11 mouse cellular contexts compared by ENCODE assay signal in the genomic region with DNA sequence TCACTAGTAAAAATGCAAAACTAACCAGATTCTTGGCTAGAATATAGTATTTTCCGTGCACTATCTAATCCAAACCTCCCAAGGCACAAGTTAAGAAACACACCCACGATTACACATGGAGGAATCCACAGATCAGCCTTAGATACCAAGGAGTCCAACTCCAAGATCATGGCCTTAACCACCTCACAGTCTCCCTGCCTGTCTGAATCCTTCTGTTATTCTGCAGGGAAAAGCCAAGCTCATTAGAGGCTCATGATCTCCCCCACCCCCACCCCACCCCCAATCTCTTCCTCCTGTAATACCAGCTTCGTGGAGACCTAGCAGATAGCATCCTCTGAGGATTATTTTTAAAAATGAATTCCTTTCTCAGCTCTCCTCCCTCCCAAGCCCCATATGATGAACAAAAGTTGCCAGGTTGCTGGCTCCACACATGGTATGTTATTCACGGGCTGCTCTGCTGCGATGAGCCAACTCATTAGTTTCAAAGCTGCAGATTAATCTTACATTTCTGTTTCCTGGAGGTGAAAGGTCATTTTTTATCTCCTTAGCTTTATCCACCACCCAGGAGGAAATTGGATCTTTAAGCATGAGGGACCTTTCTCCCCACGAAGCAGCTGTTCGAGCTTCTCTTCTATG. TPM values are rescaled to one million over a fixed set of nuclear protein-coding genes. Genes with fewer than 3 reads are reported as not detected.
DNase-seq lines count a peak whose midpoint lies in the region; ATAC-seq and TF ChIP-seq lines count a peak whose summit lies in the region.
"Had no signal": no experiment of that assay in that cellular context is flagged by ENCODE, and none has a peak within 500 bp of the region (broad histone marks: within the 10 kb centered on the region; RNA-seq: fewer than 3 reads in every experiment).

No protein-coding gene starts in this region.

- no peaks in the 10 kb centered on the region for H3K9me3 ChIP-seq in forebrain, embryonic 15.5 days
- no peaks in the 10 kb centered on the region for H3K9me3 ChIP-seq in forebrain, embryonic 11.5 days (ENCODE audit: control insufficient read depth, low read length)
- no peaks in the 10 kb centered on the region for H3K9me3 ChIP-seq in hindbrain, postnatal 0 days (ENCODE audit: low read length)
- H3K9me3 ChIP-seq: liver, embryonic 13.5 days had no signal

- H3K9ac ChIP-seq in forebrain, embryonic 15.5 days (replicated peaks) = no peak overlapping the region
- H3K9ac ChIP-seq in forebrain, embryonic 11.5 days (ENCODE audit: low read length) = no peak overlapping the region
- no peak overlapping the region for H3K9ac ChIP-seq in hindbrain, postnatal 0 days (replicated peaks; ENCODE audit: low read length)
- H3K9ac ChIP-seq: liver, embryonic 13.5 days had no signal

- TF ChIP-seq CTCF in left cerebral cortex, adult 2 months (IDR thresholded peaks at IDR 0.05) = no peak
- TF ChIP-seq CTCF in brain, embryonic 14.5 days (IDR thresholded peaks at IDR 0.05; ENCODE audit: borderline replicate concordance, extremely low read depth, insufficient read depth, insufficient read length) = no peak
- no peak for TF ChIP-seq CTCF in hindbrain, postnatal 0 days (IDR thresholded peaks at IDR 0.05; ENCODE audit: low read depth)

- H3K27me3 ChIP-seq in forebrain, embryonic 15.5 days = no peaks in the 10 kb centered on the region
- no peaks in the 10 kb centered on the region for H3K27me3 ChIP-seq in forebrain, embryonic 11.5 days (ENCODE audit: control insufficient read depth, insufficient read depth, low read length)
- no peaks in the 10 kb centered on the region for H3K27me3 ChIP-seq in hindbrain, postnatal 0 days (ENCODE audit: insufficient read depth, low read length)
- H3K27me3 ChIP-seq: liver, embryonic 13.5 days had no signal

- TF ChIP-seq POLR2A in brain, embryonic 14.5 days (IDR thresholded peaks at IDR 0.05; ENCODE audit: borderline replicate concordance, extremely low read depth, insufficient read depth, insufficient read length, poor library complexity, severe bottlenecking) = no peak

- ATAC-seq in forebrain, embryonic 15.5 days (replicated peaks) = 0 out of 2 replicates have a peak, but pooled peaks have one; percentile 64
- no peak for ATAC-seq in forebrain, embryonic 11.5 days (replicated peaks; ENCODE audit: low FRiP score)
- ATAC-seq in hindbrain, postnatal 0 days = no peak

- WGBS in forebrain, embryonic 15.5 days = 13% methylated on average over 7 of the region's 7 CpGs
- WGBS in forebrain, embryonic 11.5 days = 12% methylated on average over 7 of the region's 7 CpGs
- WGBS in hindbrain, postnatal 0 days = 21% methylated on average over 7 of the region's 7 CpGs

- no peak overlapping the region for H3K4me2 ChIP-seq in forebrain, embryonic 15.5 days (replicated peaks)
- no peak overlapping the region for H3K4me2 ChIP-seq in forebrain, embryonic 11.5 days (ENCODE audit: low read depth, low read length, severe bottlenecking)
- no peak overlapping the region for H3K4me2 ChIP-seq in hindbrain, postnatal 0 days (ENCODE audit: low read depth, low read length)
- H3K4me2 ChIP-seq: liver, embryonic 13.5 days had no signal

- peak overlapping the region; percentile 55 for H3K27ac ChIP-seq in forebrain, embryonic 15.5 days (replicated peaks)
- no peak overlapping the region for H3K27ac ChIP-seq in forebrain, embryonic 11.5 days (ENCODE audit: low read depth, low read length)
- H3K27ac ChIP-seq in left cerebral cortex, adult 2 months = peak overlapping the region; percentile 55
- no peak overlapping the region for H3K27ac ChIP-seq in hindbrain, postnatal 0 days
- H3K27ac ChIP-seq: liver, embryonic 13.5 days; macrophage had no signal

- intact Hi-C loops in left cerebral cortex, adult 2 months (cut with DNase I) = loop anchor here (5.0 kb wide), 2 partner anchors 305 to 440 kb away; no protein-coding TSS in a partner anchor

- peaks cover 22% of the 10 kb centered on the region for H3K4me1 ChIP-seq in forebrain, embryonic 15.5 days
- H3K4me1 ChIP-seq in forebrain, embryonic 11.5 days (replicated peaks; ENCODE audit: control insufficient read depth, insufficient read depth, low read length) = peaks cover 6% of the 10 kb centered on the region; the same call in 1 of the 2 replicates
- H3K4me1 ChIP-seq in hindbrain, postnatal 0 days (ENCODE audit: insufficient read depth, low read length) = no peaks in the 10 kb centered on the region; the same call in 1 of the 2 replicates
- H3K4me1 ChIP-seq: liver, embryonic 13.5 days had no signal

- no peak overlapping the region for H3K4me3 ChIP-seq in forebrain, embryonic 15.5 days
- no peak overlapping the region for H3K4me3 ChIP-seq in forebrain, embryonic 11.5 days (ENCODE audit: low read depth, low read length)
- H3K4me3 ChIP-seq in left cerebral cortex, adult 2 months = no peak overlapping the region
- H3K4me3 ChIP-seq in hindbrain, postnatal 0 days (ENCODE audit: low read length) = no peak overlapping the region
- H3K4me3 ChIP-seq: liver, embryonic 13.5 days had no signal

- no peak for DNase-seq in forebrain, embryonic 11.5 days (ENCODE audit: low spot score)
- DNase-seq in left cerebral cortex, adult 2 months (ENCODE audit: extremely low spot score in 1 of 2, low spot score in 2 of 2) = no peak
- no peak for DNase-seq in left cerebral cortex, adult 11 months (ENCODE audit: low spot score)
- peak; percentile 67 for DNase-seq in brain, embryonic 14.5 days (ENCODE audit: low read depth)
- DNase-seq in hindbrain, postnatal 0 days (ENCODE audit: low spot score) = peak; percentile 28
- no peak for DNase-seq in spleen, postnatal 14 days (ENCODE audit: low spot score in 2 of 2)
- no peak for DNase-seq in gastrocnemius, postnatal 25 days

- H3K36me3 ChIP-seq in forebrain, embryonic 15.5 days = no peaks in the 10 kb centered on the region
- H3K36me3 ChIP-seq in forebrain, embryonic 11.5 days (ENCODE audit: control insufficient read depth, insufficient read depth, low read length) = no peaks in the 10 kb centered on the region
- H3K36me3 ChIP-seq in hindbrain, postnatal 0 days (ENCODE audit: insufficient read depth, low read length) = no peaks in the 10 kb centered on the region
- H3K36me3 ChIP-seq: liver, embryonic 13.5 days had no signal

RNA-seq across cellular contexts. Expression of gene Prickle2, which starts 21.5 kb away (rescaled TPM):
- 8.3 and 9.1 TPM in 2 replicates for polyA plus RNA-seq in forebrain, embryonic 15.5 days (2015; fragmentation: Nextera tagmentation; extraction: Ambion mirVana)
- polyA plus RNA-seq in forebrain, embryonic 11.5 days (2014; fragmentation: Nextera tagmentation; extraction: Ambion mirVana) = 4.0 and 4.1 TPM in 2 replicates
- total RNA-seq in left cerebral cortex, adult 2 months (2021) = 100 to 1,000 TPM; 163 to 182 TPM
- 9.3 and 17.8 TPM in 2 replicates for polyA plus RNA-seq in brain, embryonic 14.5 days (2012; rRNA removed)
- total RNA-seq in hindbrain, postnatal 0 days (2014; rRNA removed) = 37.7 and 38.7 TPM in 2 replicates
- polyA plus RNA-seq in hindbrain, postnatal 0 days (2015; fragmentation: Nextera tagmentation; extraction: Ambion mirVana) = 11.3 and 11.6 TPM in 2 replicates
- total RNA-seq in gastrocnemius, postnatal 25 days (2021) = 1 to 10 TPM; 1.8 to 2.4 TPM
- total RNA-seq: MEL had no signal

Comparison
In these comparisons a context has a peak if more than half of its experiments do, and no peak if none do; other contexts are left out.
1. H3K27ac ChIP-seq: peak in forebrain, embryonic 15.5 days (single experiment) and left cerebral cortex, adult 2 months (single experiment); none in forebrain, embryonic 11.5 days (single experiment) and hindbrain, postnatal 0 days (single experiment).
2. DNase-seq: peak in brain, embryonic 14.5 days (single experiment) and hindbrain, postnatal 0 days (single experiment); none in forebrain, embryonic 11.5 days (single experiment), left cerebral cortex, adult 2 months (0 of 2), left cerebral cortex, adult 11 months (single experiment), spleen, postnatal 14 days (0 of 2) and gastrocnemius, postnatal 25 days (single experiment).